Mouse (Mus musculus) liver, adult 2 months (tissue): ENCODE measurements around the gene Kiss1r. TPM values are rescaled to one million over a fixed set of nuclear protein-coding genes. Genes with fewer than 3 reads are reported as not detected.
A peak's percentile ranks its signal among the peaks of the same experiment; 100 is the strongest.

Experiments
- DNase-seq: peaks from one replicate; pipeline ENCODE4 v3.0.0-alpha.2; 2011; ENCODE audit warnings: low read depth, low spot score; ENCODE audit errors: extremely low read depth
- H3K27ac ChIP-seq: fragments of 200-500 bp; replicated peaks from 2 replicates; pipeline ENCODE4 v1.5.1; 2012; ENCODE audit warnings: low read depth, mild to moderate bottlenecking, control low read depth, inconsistent platforms, low read length; ENCODE audit not compliant: insufficient read depth
- H3K27me3 ChIP-seq: fragments of 200-500 bp; 2 replicates; pipeline ENCODE4 v1.6.1; 2012; ENCODE audit warnings: mild to moderate bottlenecking, moderate library complexity, low read length, inconsistent platforms; ENCODE audit not compliant: control insufficient read depth, insufficient read depth
- H3K36me3 ChIP-seq: fragments of 200-500 bp; 2 replicates; pipeline ENCODE4 v1.6.1; 2012; ENCODE audit warnings: low read length, inconsistent platforms; ENCODE audit not compliant: control insufficient read depth, insufficient read depth
- H3K4me1 ChIP-seq: fragments of 200-500 bp; 2 replicates; pipeline ENCODE4 v1.6.1; 2011; ENCODE audit warnings: low read length; ENCODE audit not compliant: control insufficient read depth, insufficient read depth
- H3K4me3 ChIP-seq: fragments of 200-500 bp; 2 replicates; pipeline ENCODE4 v1.5.1; 2011; ENCODE audit warnings: low read depth, mild to moderate bottlenecking, control low read depth, low read length, moderate library complexity; ENCODE audit not compliant: insufficient read depth
- H3K79me2 ChIP-seq: fragments of 200-500 bp; 2 replicates; pipeline ENCODE4 v1.6.1; 2012; ENCODE audit warnings: inconsistent platforms, mild to moderate bottlenecking, low read length, moderate library complexity; ENCODE audit not compliant: control insufficient read depth, insufficient read depth
- H3K9ac ChIP-seq: fragments of 200-500 bp; 2 replicates; pipeline ENCODE4 v1.6.1; 2012; ENCODE audit warnings: low read depth, mild to moderate bottlenecking, control low read depth, inconsistent platforms, low read length
- CTCF ChIP-seq: fragments of 200-500 bp; IDR thresholded peaks from 2 replicates; pipeline ENCODE4 v1.5.1; 2011; ENCODE audit warnings: low read depth, low read length, control low read depth
- POLR2A ChIP-seq: fragments of 200-500 bp; IDR thresholded peaks from 2 replicates; pipeline ENCODE4 v1.6.1; 2011; ENCODE audit warnings: low read length, control low read depth; ENCODE audit not compliant: insufficient read depth; ENCODE audit errors: extremely low read depth
- WGBS: fragments of 180-500 bp; shearing (Covaris S2); methylation state at CpG from one replicate; pipeline ENCODE4 v1.1.7; 2018; 5-methylcytosine and 5-hydroxymethylcytosine counted together
- polyA plus RNA-seq: library from polyadenylated mRNA; depleted of rRNA; stranded (reverse); fragments of >200 nt; gene quantifications from 2 replicates; pipeline ENCODE4 v1.2.3, GENCODE M21; 2012; rRNA removed
- total RNA-seq: library from RNA; depleted of rRNA; stranded (reverse); fragments of >200 nt; gene quantifications from 2 replicates; pipeline ENCODE4 v1.2.3, GENCODE M21; 2014; rRNA removed

The Kiss1r gene
- total and polyA plus RNA-seq, 2 experiments: 0.18 to 1.5 TPM

- peak within 1 kb of the TSS; percentile 32 for H3K9ac ChIP-seq
- H3K27me3 ChIP-seq: no peaks in the 10 kb centered on the region
- no peaks in the 10 kb centered on the region for H3K79me2 ChIP-seq
- H3K4me3 ChIP-seq: peak within 1 kb of the TSS; percentile 27; the same call in 1 of the 2 replicates
- 8% methylated on average over 47 of the region's 47 CpGs for WGBS
- H3K27ac ChIP-seq: no peak within 1 kb of the TSS
- TF ChIP-seq POLR2A (no peak), CTCF (no peak)
- DNase-seq: no peak
- peaks cover 36% of the 10 kb centered on the region for H3K4me1 ChIP-seq
- peaks cover under 1% of the 10 kb centered on the region; the same call in 1 of the 2 replicates for H3K36me3 ChIP-seq
Measured at GRCm38 (mm10) chr10:79970415-79971182, 53.8 kb downstream of the Kiss1r start, which contains the start of gene Grin3b. Gene Grin3b, plus strand, starts transcription at chr10:79970715.

GRCm38 (mm10) chr10:79971183-79971497, 54.4 kb downstream of the Kiss1r start:
- Histone ChIP-seq H3K36me3 (peaks cover 6% of the 10 kb centered on the region; the same call in 1 of the 2 replicates), H3K27me3 (no peaks in the 10 kb centered on the region), H3K79me2 (no peaks in the 10 kb centered on the region), H3K27ac (no peak overlapping the region), H3K4me1 (peaks cover 35% of the 10 kb centered on the region), H3K9ac (peak overlapping the region; percentile 32), H3K4me3 (no peak overlapping the region; the same call in 1 of the 2 replicates)
- DNase-seq: no peak
- TF ChIP-seq POLR2A: no peak
- TF ChIP-seq CTCF: no peak
- 14% methylated on average over 21 of the region's 21 CpGs for WGBS

Other genes with a start within 250 kb of the Kiss1r start
Only the 30 nearest of the 35 such genes appear.
- 652 and 839 TPM in 2 replicates for gene Bsg, start 212.5 kb upstream of the Kiss1r start, total RNA-seq
- 523 and 643 TPM in 2 replicates for gene Bsg, start 212.5 kb upstream of the Kiss1r start, polyA plus RNA-seq
- 0.09 and 0.13 TPM in 2 replicates for gene Hcn2, start 200.3 kb upstream of the Kiss1r start, total RNA-seq
- 0.45 and 0.67 TPM in 2 replicates for gene Hcn2, start 200.3 kb upstream of the Kiss1r start, polyA plus RNA-seq
- gene Polrmt, start 170.4 kb upstream of the Kiss1r start, total RNA-seq: 7.7 and 12.8 TPM in 2 replicates
- gene Polrmt, start 170.4 kb upstream of the Kiss1r start, polyA plus RNA-seq: 32.7 and 42.4 TPM in 2 replicates
- not detected in 2 replicates for gene Fgf22, start 161.9 kb upstream of the Kiss1r start, total RNA-seq
- gene Fgf22, start 161.9 kb upstream of the Kiss1r start, polyA plus RNA-seq: not detected in 2 replicates
- gene Rnf126, start 150.0 kb upstream of the Kiss1r start, total RNA-seq: 7.6 and 11.7 TPM in 2 replicates
- gene Rnf126, start 150.0 kb upstream of the Kiss1r start, polyA plus RNA-seq: 65.1 and 70.6 TPM in 2 replicates
- gene Fstl3, start 139.7 kb upstream of the Kiss1r start, total RNA-seq: 0.09 and 0.27 TPM in 2 replicates
- 0.18 and 0.60 TPM in 2 replicates for gene Fstl3, start 139.7 kb upstream of the Kiss1r start, polyA plus RNA-seq
- not detected in 2 replicates for gene Prss57, start 126.0 kb upstream of the Kiss1r start, total RNA-seq
- gene Prss57, start 126.0 kb upstream of the Kiss1r start, polyA plus RNA-seq: not detected in 2 replicates
- 0.81 and 0.92 TPM in 2 replicates for gene Palm, start 123.4 kb upstream of the Kiss1r start, total RNA-seq
- gene Palm, start 123.4 kb upstream of the Kiss1r start, polyA plus RNA-seq: 1.9 and 3.0 TPM in 2 replicates
- gene Misp, start 96.0 kb upstream of the Kiss1r start, total RNA-seq: 0.18 and 0.40 TPM in 2 replicates
- 0.16 and 0.51 TPM in 2 replicates for gene Misp, start 96.0 kb upstream of the Kiss1r start, polyA plus RNA-seq
- gene Ptbp1, start 62.5 kb upstream of the Kiss1r start, total RNA-seq: 43.9 and 86.1 TPM in 2 replicates
- 77.6 and 103 TPM in 2 replicates for gene Ptbp1, start 62.5 kb upstream of the Kiss1r start, polyA plus RNA-seq
- gene Prtn3, start 42.5 kb upstream of the Kiss1r start, total RNA-seq: 0.40 TPM in 1 of 2 replicates, not detected in the other
- 0.20 and 1.1 TPM in 2 replicates for gene Prtn3, start 42.5 kb upstream of the Kiss1r start, polyA plus RNA-seq
- gene Plppr3, start 42.3 kb upstream of the Kiss1r start, total RNA-seq: under 0.01 TPM in 1 of 2 replicates, not detected in the other
- 0.38 and 0.47 TPM in 2 replicates for gene Plppr3, start 42.3 kb upstream of the Kiss1r start, polyA plus RNA-seq
- gene Elane, start 30.7 kb upstream of the Kiss1r start, total RNA-seq: 0.20 TPM in 1 of 2 replicates, not detected in the other
- 0.12 and 0.15 TPM in 2 replicates for gene Elane, start 30.7 kb upstream of the Kiss1r start, polyA plus RNA-seq
- 5.7 and 11.3 TPM in 2 replicates for gene Cfd, start 26.1 kb upstream of the Kiss1r start, total RNA-seq
- gene Cfd, start 26.1 kb upstream of the Kiss1r start, polyA plus RNA-seq: 0.37 and 0.98 TPM in 2 replicates
- gene Med16, start 8.0 kb upstream of the Kiss1r start, total RNA-seq: 5.9 and 8.2 TPM in 2 replicates
- 29.9 and 30.6 TPM in 2 replicates for gene Med16, start 8.0 kb upstream of the Kiss1r start, polyA plus RNA-seq
- gene Gm26602, start 6.1 kb upstream of the Kiss1r start, total RNA-seq: not detected in 2 replicates
- not detected in 2 replicates for gene Gm26602, start 6.1 kb upstream of the Kiss1r start, polyA plus RNA-seq
- gene R3hdm4, start 4.2 kb downstream of the Kiss1r start, total RNA-seq: 12.4 and 15.5 TPM in 2 replicates
- gene R3hdm4, start 4.2 kb downstream of the Kiss1r start, polyA plus RNA-seq: 78.8 and 80.0 TPM in 2 replicates
- gene Arid3a, start 10.1 kb downstream of the Kiss1r start, total RNA-seq: 0.37 and 0.74 TPM in 2 replicates
- gene Arid3a, start 10.1 kb downstream of the Kiss1r start, polyA plus RNA-seq: 0.69 and 1.7 TPM in 2 replicates
- 24.8 TPM in 2 replicates for gene Wdr18, start 43.2 kb downstream of the Kiss1r start, total RNA-seq
- gene Wdr18, start 43.2 kb downstream of the Kiss1r start, polyA plus RNA-seq: 59.8 and 63.3 TPM in 2 replicates
- 0.18 TPM in 1 of 2 replicates, not detected in the other for gene Grin3b, start 53.7 kb downstream of the Kiss1r start, total RNA-seq
- 0.45 TPM in 2 replicates for gene Grin3b, start 53.7 kb downstream of the Kiss1r start, polyA plus RNA-seq
- 35.7 and 51.7 TPM in 2 replicates for gene Tmem259, start 67.4 kb downstream of the Kiss1r start, total RNA-seq
- gene Tmem259, start 67.4 kb downstream of the Kiss1r start, polyA plus RNA-seq: 223 and 259 TPM in 2 replicates
- gene Cnn2, start 71.6 kb downstream of the Kiss1r start, total RNA-seq: 5.2 and 6.4 TPM in 2 replicates
- gene Cnn2, start 71.6 kb downstream of the Kiss1r start, polyA plus RNA-seq: 6.9 and 9.8 TPM in 2 replicates
- 1.4 and 1.9 TPM in 2 replicates for gene Abca7, start 79.5 kb downstream of the Kiss1r start, total RNA-seq
- gene Abca7, start 79.5 kb downstream of the Kiss1r start, polyA plus RNA-seq: 3.2 and 3.4 TPM in 2 replicates
- gene Arhgap45, start 99.7 kb downstream of the Kiss1r start, total RNA-seq: 4.5 and 4.6 TPM in 2 replicates
- 7.7 and 10.9 TPM in 2 replicates for gene Arhgap45, start 99.7 kb downstream of the Kiss1r start, polyA plus RNA-seq
- gene Polr2e, start 122.8 kb downstream of the Kiss1r start, total RNA-seq: 26.4 and 39.1 TPM in 2 replicates
- gene Polr2e, start 122.8 kb downstream of the Kiss1r start, polyA plus RNA-seq: 71.1 and 74.6 TPM in 2 replicates
- gene Gpx4, start 130.2 kb downstream of the Kiss1r start, total RNA-seq: 712 and 752 TPM in 2 replicates
- 535 and 559 TPM in 2 replicates for gene Gpx4, start 130.2 kb downstream of the Kiss1r start, polyA plus RNA-seq
- gene Sbno2, start 188.6 kb downstream of the Kiss1r start, total RNA-seq: 8.9 and 11.8 TPM in 2 replicates
- gene Sbno2, start 188.6 kb downstream of the Kiss1r start, polyA plus RNA-seq: 19.2 and 25.9 TPM in 2 replicates
- 71.5 and 75.0 TPM in 2 replicates for gene Stk11, start 198.8 kb downstream of the Kiss1r start, total RNA-seq
- 96.8 and 110 TPM in 2 replicates for gene Stk11, start 198.8 kb downstream of the Kiss1r start, polyA plus RNA-seq
- 144 and 218 TPM in 2 replicates for gene Atp5d, start 221.7 kb downstream of the Kiss1r start, total RNA-seq
- 1,387 and 1,558 TPM in 2 replicates for gene Atp5d, start 221.7 kb downstream of the Kiss1r start, polyA plus RNA-seq
- gene Cbarp, start 223.9 kb downstream of the Kiss1r start, total RNA-seq: 0.47 and 0.55 TPM in 2 replicates
- 1.2 TPM in 2 replicates for gene Cbarp, start 223.9 kb downstream of the Kiss1r start, polyA plus RNA-seq